Mouse (Mus musculus) neutrophil, adult 5-6 weeks (primary cell): ENCODE results near the gene Galnt4. TPM values are rescaled to one million over a fixed set of nuclear protein-coding genes. Genes with fewer than 3 reads are reported as not detected.

ENCODE experiments used
- ATAC-seq: fragments of 151-379, 151-347 bp; 2 replicates; pipeline ENCODE4 v1.8.0; 2017; ENCODE audit warnings: mild to moderate bottlenecking, moderate TSS enrichment; ENCODE audit not compliant: insufficient number of reproducible peaks, poor library complexity, low FRiP score, severe bottlenecking; ENCODE audit errors: extremely low read depth
- total RNA-seq: library from RNA; stranded (forward); fragments of 200-1000 nt; gene quantifications from 2 replicates; pipeline ENCODE4 v1.2.3, GENCODE M21; 2017

Galnt4 gene
- total RNA-seq, 1 experiment from 2014 or later = 21.9 TPM

GRCm38 (mm10) chr10:99146596-99146995 is 38.6 kb downstream of the Galnt4 start:
- no peak for ATAC-seq

- no peak for ATAC-seq
These were observed 42.1 kb downstream of the Galnt4 start for GRCm38 (mm10) chr10:99150016-99150415.

GRCm38 (mm10) chr10:99151580-99151979 is 43.6 kb downstream of the Galnt4 start:
- ATAC-seq = no peak

- ATAC-seq = peak; percentile 73
These were observed 44.1 kb downstream of the Galnt4 start for GRCm38 (mm10) chr10:99152063-99152462.

- ATAC-seq = no peak
These were observed 46.7 kb downstream of the Galnt4 start for GRCm38 (mm10) chr10:99154635-99155034.

- no peak for ATAC-seq
These were observed 48.8 kb downstream of the Galnt4 start for GRCm38 (mm10) chr10:99156808-99157207.

GRCm38 (mm10) chr10:99157697-99158096 is 49.7 kb downstream of the Galnt4 start:
- peak; percentile 78 for ATAC-seq

GRCm38 (mm10) chr10:99161987-99162582 is 54.1 kb downstream of the Galnt4 start:
- peak; percentile 82 for ATAC-seq

Other genes starting within 250 kb of the Galnt4 start
- gene Atp2b1, start 193.8 kb upstream of the Galnt4 start, total RNA-seq = 216 and 258 TPM in 2 replicates
- 9.0 and 12.8 TPM in 2 replicates for gene Poc1b, start 1.1 kb upstream of the Galnt4 start, total RNA-seq
- 0.93 and 2.2 TPM in 2 replicates for gene Phxr2, start 18.2 kb downstream of the Galnt4 start, total RNA-seq
- gene Dusp6, start 155.1 kb downstream of the Galnt4 start, total RNA-seq = 136 and 143 TPM in 2 replicates